Mouse (Mus musculus): ENCODE data around the gene Lama5. TPM values are rescaled to one million over a fixed set of nuclear protein-coding genes. Genes with fewer than 3 reads are reported as not detected.
A peak's percentile ranks its signal among the peaks of the same experiment; 100 is the strongest.

The Lama5 gene
- polyA plus RNA-seq, 1 experiment from 2014 or later = 1.9 TPM

- Histone ChIP-seq H3K9ac (no peak overlapping the region), H3K4me1 (replicated peaks) (peaks cover 6% of the 10 kb centered on the region; the same call in 1 of the 2 replicates), H3K4me3 (no peak overlapping the region), H3K4me2 (no peak overlapping the region), H3K27ac (no peak overlapping the region), H3K36me3 (no peaks in the 10 kb centered on the region), H3K9me3 (no peaks in the 10 kb centered on the region), H3K27me3 (no peaks in the 10 kb centered on the region)
- 72% methylated on average over 9 of the region's 9 CpGs for WGBS
- ATAC-seq (ENCODE audit: low FRiP score) = no peak
Observed at GRCm38 (mm10) chr2:180248947-180249660, 23.4 kb upstream of the Lama5 start.

DNA sequence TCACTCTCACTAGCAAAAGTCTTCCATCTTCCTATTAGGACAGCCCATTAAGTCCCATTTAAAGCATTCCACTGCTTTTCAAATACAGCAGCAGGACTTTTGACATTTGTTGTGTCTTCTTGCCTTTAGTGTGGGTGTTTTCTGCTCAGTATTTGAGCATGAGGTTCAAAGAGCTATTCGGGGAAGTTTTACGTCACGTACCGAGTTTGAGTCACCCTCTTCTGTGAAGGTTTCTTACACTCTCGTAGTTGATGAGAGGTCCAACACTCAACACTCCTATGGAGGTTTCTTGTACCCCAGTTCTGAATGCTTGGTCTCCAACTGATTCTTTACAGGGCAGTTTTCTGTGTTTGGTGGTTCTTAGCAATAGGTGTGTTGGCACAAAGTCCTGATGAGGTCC lies 22.3 kb upstream of the Lama5 start:
- no peak for ATAC-seq (ENCODE audit: low FRiP score)
- Histone ChIP-seq H3K9ac (no peak overlapping the region), H3K4me3 (no peak overlapping the region), H3K4me2 (no peak overlapping the region), H3K27me3 (no peaks in the 10 kb centered on the region), H3K4me1 (replicated peaks) (peaks cover 6% of the 10 kb centered on the region; the same call in 1 of the 2 replicates), H3K36me3 (no peaks in the 10 kb centered on the region), H3K9me3 (no peaks in the 10 kb centered on the region), H3K27ac (no peak overlapping the region)
- WGBS = 83% methylated on average over 5 of the region's 5 CpGs

DNA sequence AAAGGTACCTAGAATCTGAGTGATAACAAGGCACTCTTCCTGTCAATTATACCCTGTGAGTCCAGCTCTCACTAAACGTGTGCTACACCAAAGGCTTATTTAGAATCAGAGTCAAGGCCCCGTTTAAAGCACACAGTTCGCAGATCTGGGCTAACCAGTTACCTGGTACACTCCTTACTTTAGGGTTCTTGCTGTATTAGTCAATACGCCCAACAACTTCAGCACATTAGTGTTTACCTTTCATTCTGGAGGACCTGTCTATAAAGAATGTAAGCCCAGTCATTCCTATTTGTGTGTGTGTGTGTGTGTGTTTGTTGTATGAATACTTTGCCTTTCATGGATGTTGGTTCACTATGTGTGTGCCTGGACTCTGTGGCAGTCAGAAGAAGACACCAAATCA lies 17.4 kb upstream of the Lama5 start:
- no peak overlapping the region for H3K9ac ChIP-seq
- no peaks in the 10 kb centered on the region for H3K9me3 ChIP-seq
- no peak overlapping the region for H3K4me3 ChIP-seq
- H3K36me3 ChIP-seq = no peaks in the 10 kb centered on the region
- no peak overlapping the region for H3K4me2 ChIP-seq
- H3K4me1 ChIP-seq (replicated peaks) = no peaks in the 10 kb centered on the region
- ATAC-seq (ENCODE audit: low FRiP score) = no peak
- H3K27ac ChIP-seq = no peak overlapping the region
- WGBS = 90% methylated on average over 4 of the region's 4 CpGs
- H3K27me3 ChIP-seq = no peaks in the 10 kb centered on the region

DNA sequence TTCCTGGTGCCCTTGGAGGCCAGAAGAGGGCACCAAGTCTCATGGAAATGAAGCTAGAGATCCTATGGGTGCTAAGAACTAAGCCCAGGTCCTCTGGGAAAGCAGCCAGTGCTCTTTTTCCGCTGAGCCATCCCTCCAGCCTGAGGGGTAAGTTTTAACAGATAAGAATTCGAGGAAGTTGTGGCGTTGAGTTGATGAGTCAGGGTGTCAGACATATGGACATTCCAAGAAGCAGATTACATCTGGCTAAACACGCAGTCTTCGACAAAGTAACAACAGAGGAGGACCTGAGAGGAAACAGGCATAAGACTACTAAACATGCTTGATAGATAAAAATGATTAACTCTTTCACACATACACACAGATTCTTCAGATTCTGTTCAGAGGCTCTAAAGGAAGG lies 12.9 kb upstream of the Lama5 start:
- Histone ChIP-seq H3K36me3 (no peaks in the 10 kb centered on the region), H3K4me2 (no peak overlapping the region), H3K9ac (no peak overlapping the region), H3K9me3 (no peaks in the 10 kb centered on the region), H3K27me3 (0 out of 2 replicates have a peak, but pooled peaks cover 3% of the 10 kb centered on the region), H3K4me1 (replicated peaks) (peaks cover 8% of the 10 kb centered on the region; the same call in 1 of the 2 replicates), H3K4me3 (no peak overlapping the region), H3K27ac (no peak overlapping the region)
- WGBS = 86% methylated on average over 5 of the region's 5 CpGs
- ATAC-seq (ENCODE audit: low FRiP score) = no peak

GRCm38 (mm10) chr2:180237601-180238345 lies 12.1 kb upstream of the Lama5 start:
- ATAC-seq (ENCODE audit: low FRiP score) = no peak
- peaks cover 8% of the 10 kb centered on the region; the same call in 1 of the 2 replicates for H3K4me1 ChIP-seq (replicated peaks)
- H3K27ac ChIP-seq = no peak overlapping the region
- no peaks in the 10 kb centered on the region for H3K36me3 ChIP-seq
- WGBS = 93% methylated on average over 7 of the region's 7 CpGs
- no peaks in the 10 kb centered on the region for H3K9me3 ChIP-seq
- H3K4me2 ChIP-seq = no peak overlapping the region
- no peak overlapping the region for H3K4me3 ChIP-seq
- 0 out of 2 replicates have a peak, but pooled peaks cover 3% of the 10 kb centered on the region for H3K27me3 ChIP-seq
- no peak overlapping the region for H3K9ac ChIP-seq

DNA sequence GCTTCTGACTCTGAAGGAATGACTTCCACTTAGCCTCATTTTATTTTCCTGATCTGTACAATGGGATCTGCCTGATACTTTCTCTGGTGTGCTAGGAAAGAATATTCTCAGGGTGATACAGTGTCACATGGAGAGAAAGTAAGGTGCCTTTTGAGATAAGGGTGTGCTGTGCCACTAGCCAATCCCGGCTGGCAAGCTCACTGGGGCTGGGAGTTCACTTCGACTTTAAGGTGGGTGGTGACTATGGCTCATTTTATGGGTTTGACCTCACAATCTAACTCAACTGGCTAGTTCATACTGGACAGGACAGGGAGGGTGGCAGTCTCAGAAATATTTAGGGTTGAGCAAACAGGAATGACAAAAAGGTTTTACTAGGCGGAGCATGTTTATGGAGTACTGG lies 11.3 kb upstream of the Lama5 start:
- H3K27ac ChIP-seq = no peak overlapping the region
- no peak overlapping the region for H3K4me2 ChIP-seq
- 0 out of 2 replicates have a peak, but pooled peaks cover 3% of the 10 kb centered on the region for H3K27me3 ChIP-seq
- H3K4me1 ChIP-seq (replicated peaks) = peaks cover 8% of the 10 kb centered on the region; the same call in 1 of the 2 replicates
- 85% methylated on average over 3 of the region's 3 CpGs for WGBS
- H3K36me3 ChIP-seq = no peaks in the 10 kb centered on the region
- no peak overlapping the region for H3K9ac ChIP-seq
- H3K4me3 ChIP-seq = no peak overlapping the region
- ATAC-seq (ENCODE audit: low FRiP score) = no peak
- H3K9me3 ChIP-seq = no peaks in the 10 kb centered on the region

DNA sequence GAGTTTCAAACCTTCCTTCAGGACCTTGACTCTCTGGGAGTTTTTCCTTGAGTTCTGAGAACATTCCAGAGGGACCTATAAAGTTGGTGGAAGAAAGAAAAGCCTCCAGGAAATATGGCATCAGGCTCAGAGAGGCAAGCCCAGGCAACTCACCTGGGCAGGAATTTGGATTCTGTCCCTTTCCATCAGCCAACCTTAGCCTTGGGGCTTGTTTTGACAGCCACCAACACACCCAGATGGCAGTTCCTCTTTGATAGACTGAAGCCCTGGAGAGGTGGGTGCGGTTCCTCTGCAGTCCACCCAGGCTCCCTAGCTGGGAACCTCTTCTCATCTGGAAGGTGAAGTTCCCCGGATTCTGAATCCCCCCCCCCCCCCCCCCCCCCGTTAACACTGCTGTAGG lies 10.8 kb upstream of the Lama5 start:
- Histone ChIP-seq H3K9ac (no peak overlapping the region), H3K9me3 (no peaks in the 10 kb centered on the region), H3K27ac (no peak overlapping the region), H3K4me3 (no peak overlapping the region), H3K27me3 (0 out of 2 replicates have a peak, but pooled peaks cover 3% of the 10 kb centered on the region), H3K36me3 (no peaks in the 10 kb centered on the region), H3K4me2 (no peak overlapping the region), H3K4me1 (replicated peaks) (peaks cover 8% of the 10 kb centered on the region; the same call in 1 of the 2 replicates)
- ATAC-seq (ENCODE audit: low FRiP score) = no peak
- 84% methylated on average over 2 of the region's 3 CpGs for WGBS

DNA sequence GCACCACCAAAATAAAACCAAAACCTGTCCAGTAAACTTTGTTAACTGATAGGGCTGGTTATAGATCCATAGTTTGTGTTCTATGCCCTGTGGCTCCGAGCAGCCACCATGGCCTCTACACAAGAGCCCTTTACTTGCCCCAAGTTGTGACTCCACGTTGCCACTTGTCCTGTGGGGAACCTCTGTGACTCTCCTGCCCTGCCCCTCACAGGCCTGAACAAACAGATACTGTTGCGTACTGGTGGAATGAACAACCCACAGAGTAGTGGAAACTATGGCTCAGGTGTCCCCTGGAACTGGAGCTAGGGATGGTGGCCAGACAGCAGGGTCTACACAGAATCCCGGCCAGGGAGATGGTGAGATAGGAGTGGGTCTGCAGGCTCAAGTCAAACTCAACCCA lies 10.1 kb upstream of the Lama5 start:
- WGBS = 92% methylated on average over 4 of the region's 4 CpGs
- H3K9me3 ChIP-seq = no peaks in the 10 kb centered on the region
- no peak for ATAC-seq (ENCODE audit: low FRiP score)

GRCm38 (mm10) chr2:180234980-180235379 lies 9.3 kb upstream of the Lama5 start:
- H3K4me2 ChIP-seq = no peak overlapping the region
- no peak overlapping the region for H3K9ac ChIP-seq
- no peaks in the 10 kb centered on the region for H3K36me3 ChIP-seq
- H3K9me3 ChIP-seq = no peaks in the 10 kb centered on the region
- no peak overlapping the region for H3K27ac ChIP-seq
- no peak overlapping the region for H3K4me3 ChIP-seq
- peaks cover 8% of the 10 kb centered on the region; the same call in 1 of the 2 replicates for H3K4me1 ChIP-seq (replicated peaks)
- 0 out of 2 replicates have a peak, but pooled peaks cover 3% of the 10 kb centered on the region for H3K27me3 ChIP-seq
- no peak for ATAC-seq (ENCODE audit: low FRiP score)
- WGBS = 58% methylated on average over 6 of the region's 6 CpGs

More for the DNA sequence above, 10.1 kb upstream of the Lama5 start:
- H3K4me3 ChIP-seq = no peak overlapping the region
- no peaks in the 10 kb centered on the region for H3K36me3 ChIP-seq
- no peak overlapping the region for H3K27ac ChIP-seq
- peaks cover 8% of the 10 kb centered on the region; the same call in 1 of the 2 replicates for H3K4me1 ChIP-seq (replicated peaks)
- no peak overlapping the region for H3K4me2 ChIP-seq
- no peak overlapping the region for H3K9ac ChIP-seq
- H3K27me3 ChIP-seq = 0 out of 2 replicates have a peak, but pooled peaks cover 3% of the 10 kb centered on the region

GRCm38 (mm10) chr2:180234353-180234752 lies 8.7 kb upstream of the Lama5 start:
- Histone ChIP-seq H3K36me3 (no peaks in the 10 kb centered on the region), H3K27ac (no peak overlapping the region), H3K4me1 (replicated peaks) (peaks cover 8% of the 10 kb centered on the region; the same call in 1 of the 2 replicates), H3K27me3 (0 out of 2 replicates have a peak, but pooled peaks cover 3% of the 10 kb centered on the region), H3K4me3 (no peak overlapping the region), H3K9ac (no peak overlapping the region), H3K9me3 (no peaks in the 10 kb centered on the region), H3K4me2 (no peak overlapping the region)
- WGBS = 84% methylated on average over 8 of the region's 8 CpGs
- ATAC-seq (ENCODE audit: low FRiP score) = no peak

DNA sequence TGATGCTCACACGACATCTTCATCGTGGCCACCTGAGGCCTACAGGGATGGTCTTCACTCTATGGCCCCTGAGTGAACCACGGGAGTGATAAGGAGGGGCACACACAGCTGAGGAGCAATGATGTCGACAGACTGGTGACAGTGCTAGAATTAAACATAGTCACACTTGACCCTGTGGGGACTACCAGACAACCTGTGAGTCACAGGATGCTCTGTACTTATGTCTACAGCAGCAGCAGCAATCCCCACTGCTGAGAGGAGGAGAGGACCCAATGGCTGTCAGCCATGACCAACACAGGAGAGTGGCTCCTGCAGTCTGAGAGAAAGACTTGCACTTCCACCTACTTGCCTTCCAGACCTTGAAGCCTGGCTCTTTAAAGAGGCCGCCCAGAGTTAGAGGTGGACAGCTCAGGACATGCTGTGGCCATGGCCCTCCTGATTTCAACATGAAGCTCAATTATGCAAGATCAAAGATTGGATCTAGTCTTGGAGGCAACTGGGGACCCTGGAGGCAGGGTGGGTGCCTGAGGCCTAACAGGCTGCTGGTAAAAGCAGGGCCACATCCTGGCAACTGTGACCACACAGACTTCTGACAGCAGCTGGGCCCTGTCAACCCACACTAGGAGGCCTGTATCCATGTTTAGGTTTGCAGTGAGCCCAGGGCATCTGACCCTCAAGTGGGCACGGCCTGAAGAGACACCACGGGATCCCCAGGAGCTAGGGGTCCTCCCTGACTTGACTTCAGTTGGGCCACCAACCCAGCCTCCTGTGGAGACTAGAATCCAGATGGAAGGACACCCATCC lies 7.6 kb upstream of the Lama5 start:
- no peak for ATAC-seq (ENCODE audit: low FRiP score)
- Histone ChIP-seq H3K9me3 (no peaks in the 10 kb centered on the region), H3K27ac (no peak overlapping the region), H3K27me3 (0 out of 2 replicates have a peak, but pooled peaks cover 8% of the 10 kb centered on the region), H3K4me1 (replicated peaks) (peaks cover 13% of the 10 kb centered on the region), H3K4me2 (no peak overlapping the region), H3K9ac (no peak overlapping the region), H3K36me3 (no peaks in the 10 kb centered on the region), H3K4me3 (no peak overlapping the region)
- 86% methylated on average over 7 of the region's 7 CpGs for WGBS

- Histone ChIP-seq H3K27ac (no peak overlapping the region), H3K4me3 (no peak overlapping the region), H3K36me3 (no peaks in the 10 kb centered on the region), H3K27me3 (peaks cover 24% of the 10 kb centered on the region), H3K4me1 (replicated peaks) (peaks cover 38% of the 10 kb centered on the region), H3K9ac (0 out of 2 replicates have a peak overlapping the region, but pooled peaks have one; percentile 31), H3K4me2 (no peak overlapping the region), H3K9me3 (no peaks in the 10 kb centered on the region)
- ATAC-seq (ENCODE audit: low FRiP score) = no peak
- 58% methylated on average over 4 of the region's 4 CpGs for WGBS
Observed at GRCm38 (mm10) chr2:180230482-180230881, 4.8 kb upstream of the Lama5 start.

Measured in hindbrain, embryonic 13.5 days (tissue).